Comparison of ENCODE assay signal across 17 mouse cellular contexts in the genomic region with DNA sequence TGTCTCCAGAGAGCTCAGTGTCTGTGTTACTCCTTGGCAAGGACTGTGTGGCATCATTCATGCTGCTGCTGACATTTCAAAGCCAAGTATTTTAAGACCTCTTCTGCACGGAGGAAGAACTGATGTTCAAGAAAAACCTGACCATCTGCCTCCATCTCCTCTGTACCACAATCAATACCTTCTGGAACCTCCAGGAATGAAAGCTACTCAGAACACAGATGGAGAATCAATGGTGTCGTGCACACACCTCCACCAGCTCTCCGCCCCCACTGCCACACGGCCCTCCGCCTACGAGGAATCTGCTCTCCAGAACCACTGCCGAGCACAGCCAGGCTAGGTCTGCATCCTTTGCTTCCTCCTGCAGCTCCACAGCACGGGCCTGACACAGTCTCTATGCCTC.
DNase-seq lines count a peak whose midpoint lies in the region; ATAC-seq and TF ChIP-seq lines count a peak whose summit lies in the region.
"Had no signal": no experiment of that assay in that cellular context is flagged by ENCODE, and none has a peak within 500 bp of the region (broad histone marks: within the 10 kb centered on the region; RNA-seq: fewer than 3 reads in every experiment).

No protein-coding gene starts in this region.

- H3K9me3 ChIP-seq in liver, postnatal 0 days (ENCODE audit: low read length), result no peaks in the 10 kb centered on the region
- H3K9me3 ChIP-seq: embryonic facial prominence, embryonic 15.5 days; kidney, embryonic 15.5 days; limb, embryonic 15.5 days; lung, embryonic 15.5 days; midbrain, embryonic 10.5 days had no signal

- peak; percentile 47 to 55 for DNase-seq in cerebellum, adult 18-20 months
- no peak for DNase-seq in cerebellum, adult 11 months
- DNase-seq in layer of hippocampus, adult 11-12 months (ENCODE audit: low spot score), result peak; percentile 78
- DNase-seq in left cerebral cortex, adult 2 months (ENCODE audit: extremely low spot score in 1 of 2, low spot score in 2 of 2), result peak; percentile 58 to 75
- peak; percentile 94 for DNase-seq in telencephalon, adult 2 months (ENCODE audit: low read depth, low spot score)
- no peak for DNase-seq in liver, postnatal 0 days
- no peak for DNase-seq in lung, postnatal 14 days
- DNase-seq in thymus, adult 18-20 months, result no peak
- DNase-seq: adrenal gland, postnatal 14 days; forebrain, postnatal 0 days; heart, adult 2 months; heart, postnatal 14 days had no signal

- H3K4me1 ChIP-seq in liver, postnatal 0 days (ENCODE audit: insufficient read depth), result no peaks in the 10 kb centered on the region
- H3K4me1 ChIP-seq: embryonic facial prominence, embryonic 15.5 days; kidney, embryonic 15.5 days; limb, embryonic 15.5 days; lung, embryonic 15.5 days; midbrain, embryonic 10.5 days had no signal

- H3K27me3 ChIP-seq in liver, postnatal 0 days (ENCODE audit: insufficient read depth, low read length), result no peaks in the 10 kb centered on the region
- H3K27me3 ChIP-seq: embryonic facial prominence, embryonic 15.5 days; kidney, embryonic 15.5 days; limb, embryonic 15.5 days; lung, embryonic 15.5 days had no signal

- no peak overlapping the region for H3K9ac ChIP-seq in liver, postnatal 0 days (replicated peaks)
- H3K9ac ChIP-seq: embryonic facial prominence, embryonic 15.5 days; forebrain, postnatal 0 days; kidney, embryonic 15.5 days; limb, embryonic 15.5 days; lung, embryonic 15.5 days had no signal

- H3K4me3 ChIP-seq in left cerebral cortex, adult 2 months, result no peak overlapping the region
- H3K4me3 ChIP-seq in liver, postnatal 0 days (ENCODE audit: low read depth, low read length), result no peak overlapping the region
- H3K4me3 ChIP-seq: embryonic facial prominence, embryonic 15.5 days; heart, adult 2 months; kidney, embryonic 15.5 days; limb, embryonic 15.5 days; lung, embryonic 15.5 days; midbrain, embryonic 10.5 days had no signal

- no peak for TF ChIP-seq CTCF in left cerebral cortex, adult 2 months (IDR thresholded peaks at IDR 0.05)
- no peak for TF ChIP-seq CTCF in liver, postnatal 0 days (IDR thresholded peaks at IDR 0.05; ENCODE audit: low read depth)

- no peak for ATAC-seq in liver, postnatal 0 days
- ATAC-seq: forebrain, postnatal 0 days had no signal

- no peaks in the 10 kb centered on the region for H3K36me3 ChIP-seq in liver, postnatal 0 days (replicated peaks; ENCODE audit: insufficient read depth, low read length)
- H3K36me3 ChIP-seq: embryonic facial prominence, embryonic 15.5 days; kidney, embryonic 15.5 days; limb, embryonic 15.5 days; lung, embryonic 15.5 days; midbrain, embryonic 10.5 days had no signal

- WGBS in liver, postnatal 0 days (ENCODE audit: insufficient replicate concordance), result 75% methylated on average over 8 of the region's 8 CpGs

- peak overlapping the region; percentile 89 for H3K27ac ChIP-seq in left cerebral cortex, adult 2 months
- no peak overlapping the region for H3K27ac ChIP-seq in liver, postnatal 0 days (ENCODE audit: low read depth)
- H3K27ac ChIP-seq: embryonic facial prominence, embryonic 15.5 days; heart, adult 2 months; kidney, embryonic 15.5 days; limb, embryonic 15.5 days; lung, embryonic 15.5 days; midbrain, embryonic 10.5 days had no signal

- TF ChIP-seq EP300 in liver, postnatal 0 days (IDR thresholded peaks at IDR 0.05; ENCODE audit: low read depth), result no peak

- intact Hi-C loops in left cerebral cortex, adult 2 months (cut with DNase I), result loop anchor here (5.0 to 10.0 kb wide), 2 partner anchors 83 to 151 kb away; no protein-coding TSS in a partner anchor

- H3K4me2 ChIP-seq in liver, postnatal 0 days (ENCODE audit: low read depth, low read length), result no peak overlapping the region
- H3K4me2 ChIP-seq: embryonic facial prominence, embryonic 15.5 days; kidney, embryonic 15.5 days; limb, embryonic 15.5 days; lung, embryonic 15.5 days had no signal

Comparison
In these comparisons a context has a peak if more than half of its experiments do, and no peak if none do; other contexts are left out.
1. DNase-seq: peak in cerebellum, adult 18-20 months (2 of 2), layer of hippocampus, adult 11-12 months (single experiment), left cerebral cortex, adult 2 months (2 of 2) and telencephalon, adult 2 months (single experiment); none in cerebellum, adult 11 months (single experiment), liver, postnatal 0 days (single experiment), lung, postnatal 14 days (single experiment) and thymus, adult 18-20 months (0 of 2).